Mouse (Mus musculus) heart, postnatal 0 days (tissue): Measurements from ENCODE around the gene B4galnt1.

Source experiments
- CTCF ChIP-seq: IDR thresholded peaks from 2 replicates; pipeline ENCODE4 v1.5.1; 2016; ENCODE audit warnings: antibody characterized with exemption, control low read depth, low read depth
- EP300 ChIP-seq: IDR thresholded peaks from 2 replicates; pipeline ENCODE4 v1.6.1; 2016; ENCODE audit warnings: antibody characterized with exemption, low read depth

DNA sequence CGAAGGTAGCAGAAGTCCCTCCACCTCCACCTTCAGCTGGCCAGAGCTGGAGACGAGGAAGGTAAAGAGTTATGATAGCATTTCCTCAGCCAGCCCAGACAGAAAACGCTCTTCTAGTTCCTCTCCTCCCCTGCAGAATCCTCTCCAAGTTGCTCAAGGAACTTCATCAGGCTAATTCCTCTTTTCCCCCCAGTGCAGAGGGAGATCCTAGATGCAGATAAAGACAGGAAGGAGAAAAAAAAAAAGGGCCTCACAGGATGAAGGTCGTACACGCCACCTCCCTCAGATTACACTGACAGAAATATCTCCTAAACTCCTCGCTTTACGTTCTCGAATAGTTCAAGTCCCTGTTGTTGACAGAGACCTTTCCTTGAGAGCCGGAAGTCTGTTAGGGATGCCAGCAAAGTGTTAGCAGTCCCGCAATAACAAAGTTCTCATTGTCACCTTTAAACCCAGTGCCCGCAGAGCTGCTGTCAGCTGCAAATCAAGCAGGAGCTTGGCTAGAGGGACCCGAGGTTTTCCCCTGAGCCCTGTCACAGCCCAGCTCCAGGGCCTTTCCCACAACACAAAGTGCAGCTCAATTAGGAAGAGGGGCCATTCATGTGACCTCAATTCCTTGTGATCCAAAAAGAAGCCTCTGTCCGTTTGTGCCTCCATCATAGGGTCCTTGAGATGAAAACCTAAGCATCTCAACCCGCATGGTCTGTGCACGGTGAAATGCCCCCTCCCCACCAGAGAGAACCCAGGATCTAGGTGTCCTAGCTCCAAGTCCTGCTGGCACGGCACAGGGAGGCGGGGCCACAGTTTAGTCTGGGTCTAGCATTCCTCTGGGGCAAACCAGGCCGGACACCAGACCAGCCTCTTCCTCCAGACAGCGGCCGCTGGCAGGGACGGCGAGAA, 29.7 kb downstream of the B4galnt1 start:
- TF ChIP-seq CTCF (no peak), EP300 (no peak)
